Mouse (Mus musculus): ENCODE results near the gene Gm10570. TPM values are rescaled to one million over a fixed set of nuclear protein-coding genes. Genes with fewer than 3 reads are reported as not detected.

Gene Gm10570
- polyA plus RNA-seq (2012; rRNA removed) = 1.6 and 1.7 TPM in 2 replicates

- H3K27me3 ChIP-seq (ENCODE audit: control insufficient read depth, insufficient read depth, low read length) = no peaks in the 10 kb centered on the region
- peak within 1 kb of the TSS; percentile 86 for H3K4me3 ChIP-seq (replicated peaks; ENCODE audit: insufficient read depth, low read depth, low read length)
- TF ChIP-seq CTCF (IDR thresholded peaks at IDR 0.05; ENCODE audit: borderline replicate concordance, insufficient read depth, low read depth, low read length) = no peak
- TF ChIP-seq POLR2A (IDR thresholded peaks at IDR 0.05; ENCODE audit: borderline replicate concordance, insufficient read depth, low read length) = peak; percentile 75; the same call in 1 of the 2 replicates
- DNase-seq = peak; percentile 85 to 86
- H3K4me1 ChIP-seq (ENCODE audit: control insufficient read depth, insufficient read depth, low read length) = peaks cover 29% of the 10 kb centered on the region
- H3K27ac ChIP-seq (ENCODE audit: insufficient read depth, low read length) = peak within 1 kb of the TSS; percentile 85
- 1% methylated on average over 52 of the region's 52 CpGs for WGBS
Observed at GRCm38 (mm10) chr4:130308231-130309081, at the start of gene Gm10570, which contains the start of gene Fabp3. Gm10570 (minus strand) TSS chr4:130308674. Fabp3 (plus strand) TSS chr4:130308595.

- Histone ChIP-seq H3K4me3 (replicated peaks; ENCODE audit: insufficient read depth, low read depth, low read length) (no peak overlapping the region), H3K27ac (ENCODE audit: insufficient read depth, low read length) (no peak overlapping the region), H3K4me1 (ENCODE audit: control insufficient read depth, insufficient read depth, low read length) (peaks cover 7% of the 10 kb centered on the region), H3K27me3 (ENCODE audit: control insufficient read depth, insufficient read depth, low read length) (no peaks in the 10 kb centered on the region)
- TF ChIP-seq POLR2A (IDR thresholded peaks at IDR 0.05; ENCODE audit: borderline replicate concordance, insufficient read depth, low read length) = no peak
- TF ChIP-seq CTCF (IDR thresholded peaks at IDR 0.05; ENCODE audit: borderline replicate concordance, insufficient read depth, low read depth, low read length) = no peak
- no peak for DNase-seq
Observed at GRCm38 (mm10) chr4:130357946-130358345, 49.5 kb upstream of the Gm10570 start.

GRCm38 (mm10) chr4:130352588-130352987 lies 44.1 kb upstream of the Gm10570 start:
- TF ChIP-seq CTCF (IDR thresholded peaks at IDR 0.05; ENCODE audit: borderline replicate concordance, insufficient read depth, low read depth, low read length) (no peak), POLR2A (IDR thresholded peaks at IDR 0.05; ENCODE audit: borderline replicate concordance, insufficient read depth, low read length) (no peak)
- H3K4me3 ChIP-seq (replicated peaks; ENCODE audit: insufficient read depth, low read depth, low read length) = no peak overlapping the region
- H3K27me3 ChIP-seq (ENCODE audit: control insufficient read depth, insufficient read depth, low read length) = no peaks in the 10 kb centered on the region
- H3K4me1 ChIP-seq (ENCODE audit: control insufficient read depth, insufficient read depth, low read length) = no peaks in the 10 kb centered on the region
- no peak for DNase-seq
- 92% methylated on average over 7 of the region's 7 CpGs for WGBS
- no peak overlapping the region for H3K27ac ChIP-seq (ENCODE audit: insufficient read depth, low read length)

- Histone ChIP-seq H3K27ac (ENCODE audit: insufficient read depth, low read length) (no peak overlapping the region), H3K27me3 (ENCODE audit: control insufficient read depth, insufficient read depth, low read length) (no peaks in the 10 kb centered on the region), H3K4me1 (ENCODE audit: control insufficient read depth, insufficient read depth, low read length) (no peaks in the 10 kb centered on the region), H3K4me3 (replicated peaks; ENCODE audit: insufficient read depth, low read depth, low read length) (no peak overlapping the region)
- DNase-seq = no peak
- 90% methylated on average over 16 of the region's 16 CpGs for WGBS
- TF ChIP-seq CTCF (IDR thresholded peaks at IDR 0.05; ENCODE audit: borderline replicate concordance, insufficient read depth, low read depth, low read length) (peak; percentile 15; the same call in 1 of the 2 replicates), POLR2A (IDR thresholded peaks at IDR 0.05; ENCODE audit: borderline replicate concordance, insufficient read depth, low read length) (no peak)
Observed at GRCm38 (mm10) chr4:130350690-130351422, 42.4 kb upstream of the Gm10570 start.

GRCm38 (mm10) chr4:130349666-130350065 lies 41.2 kb upstream of the Gm10570 start:
- WGBS = 96% methylated on average over 6 of the region's 6 CpGs

GRCm38 (mm10) chr4:130341691-130342090 lies 33.2 kb upstream of the Gm10570 start:
- H3K27me3 ChIP-seq (ENCODE audit: control insufficient read depth, insufficient read depth, low read length) = no peaks in the 10 kb centered on the region
- 19% methylated on average over 4 of the region's 4 CpGs for WGBS

More at GRCm38 (mm10) chr4:130349666-130350065, 41.2 kb upstream of the Gm10570 start:
- DNase-seq = no peak
- H3K4me1 ChIP-seq (ENCODE audit: control insufficient read depth, insufficient read depth, low read length) = no peaks in the 10 kb centered on the region
- no peaks in the 10 kb centered on the region for H3K27me3 ChIP-seq (ENCODE audit: control insufficient read depth, insufficient read depth, low read length)
- TF ChIP-seq POLR2A (IDR thresholded peaks at IDR 0.05; ENCODE audit: borderline replicate concordance, insufficient read depth, low read length) = no peak
- peak; percentile 42; the same call in 1 of the 2 replicates for TF ChIP-seq CTCF (IDR thresholded peaks at IDR 0.05; ENCODE audit: borderline replicate concordance, insufficient read depth, low read depth, low read length)
- no peak overlapping the region for H3K4me3 ChIP-seq (replicated peaks; ENCODE audit: insufficient read depth, low read depth, low read length)
- H3K27ac ChIP-seq (ENCODE audit: insufficient read depth, low read length) = no peak overlapping the region

GRCm38 (mm10) chr4:130335867-130336266 lies 27.4 kb upstream of the Gm10570 start:
- no peak for DNase-seq
- H3K27me3 ChIP-seq (ENCODE audit: control insufficient read depth, insufficient read depth, low read length) = no peaks in the 10 kb centered on the region
- no peaks in the 10 kb centered on the region for H3K4me1 ChIP-seq (ENCODE audit: control insufficient read depth, insufficient read depth, low read length)
- 93% methylated on average over 5 of the region's 5 CpGs for WGBS
- H3K27ac ChIP-seq (ENCODE audit: insufficient read depth, low read length) = no peak overlapping the region
- TF ChIP-seq POLR2A (IDR thresholded peaks at IDR 0.05; ENCODE audit: borderline replicate concordance, insufficient read depth, low read length) (no peak), CTCF (IDR thresholded peaks at IDR 0.05; ENCODE audit: borderline replicate concordance, insufficient read depth, low read depth, low read length) (no peak)
- H3K4me3 ChIP-seq (replicated peaks; ENCODE audit: insufficient read depth, low read depth, low read length) = no peak overlapping the region

More at GRCm38 (mm10) chr4:130341691-130342090, 33.2 kb upstream of the Gm10570 start:
- TF ChIP-seq CTCF (IDR thresholded peaks at IDR 0.05; ENCODE audit: borderline replicate concordance, insufficient read depth, low read depth, low read length) = peak; percentile 57; the same call in 1 of the 2 replicates
- no peak for TF ChIP-seq POLR2A (IDR thresholded peaks at IDR 0.05; ENCODE audit: borderline replicate concordance, insufficient read depth, low read length)
- Histone ChIP-seq H3K4me3 (replicated peaks; ENCODE audit: insufficient read depth, low read depth, low read length) (no peak overlapping the region), H3K4me1 (ENCODE audit: control insufficient read depth, insufficient read depth, low read length) (0 out of 2 replicates have a peak, but pooled peaks cover 2% of the 10 kb centered on the region), H3K27ac (ENCODE audit: insufficient read depth, low read length) (no peak overlapping the region)
- DNase-seq = peak; percentile 64 to 69
